Mouse (Mus musculus) thymus, adult 2 months (tissue): ENCODE measurements around the gene Kcnc4. TPM values are rescaled to one million over a fixed set of nuclear protein-coding genes. Genes with fewer than 3 reads are reported as not detected.

Source experiments
- DNase-seq: peaks from one replicate; pipeline ENCODE4 v3.0.0; 2021
- H3K27ac ChIP-seq: fragments of 200-500 bp; 2 replicates; pipeline ENCODE4 v1.5.1; 2012; ENCODE audit warnings: low read length, control low read depth; ENCODE audit not compliant: control insufficient read depth, insufficient read depth
- H3K27me3 ChIP-seq: fragments of 200-500 bp; 2 replicates; pipeline ENCODE4 v1.6.1; 2012; ENCODE audit warnings: mild to moderate bottlenecking, low read length, moderate library complexity, mixed read lengths; ENCODE audit not compliant: control insufficient read depth, insufficient read depth
- H3K36me3 ChIP-seq: fragments of 200-500 bp; 2 replicates; pipeline ENCODE4 v1.6.1; 2012; ENCODE audit warnings: mild to moderate bottlenecking, low read length, moderate library complexity; ENCODE audit not compliant: control insufficient read depth, insufficient read depth
- H3K4me1 ChIP-seq: fragments of 200-500 bp; replicated peaks from 2 replicates; pipeline ENCODE4 v1.6.1; 2012; ENCODE audit warnings: low read length; ENCODE audit not compliant: control insufficient read depth, insufficient read depth
- H3K4me3 ChIP-seq: fragments of 200-500 bp; 2 replicates; pipeline ENCODE4 v1.5.1; 2012; ENCODE audit warnings: mild to moderate bottlenecking, low read length, control low read depth, moderate library complexity; ENCODE audit not compliant: control insufficient read depth, insufficient read depth
- CTCF ChIP-seq: fragments of 200-500 bp; IDR thresholded peaks from 2 replicates; pipeline ENCODE4 v1.5.1; 2012; ENCODE audit warnings: mild to moderate bottlenecking, control low read depth, low read length, moderate library complexity, borderline replicate concordance; ENCODE audit not compliant: control insufficient read depth, poor library complexity, insufficient read depth; ENCODE audit errors: extremely low read depth
- POLR2A ChIP-seq: fragments of 200-500 bp; IDR thresholded peaks from 2 replicates; pipeline ENCODE4 v1.6.1; 2012; ENCODE audit warnings: mild to moderate bottlenecking, low read length, control low read depth, moderate library complexity; ENCODE audit not compliant: control insufficient read depth, poor library complexity, insufficient read depth; ENCODE audit errors: extremely low read depth
- WGBS: fragments of 180-500 bp; shearing (Covaris S2); methylation state at CpG from one replicate; pipeline ENCODE4 v1.1.7; 2018; 5-methylcytosine and 5-hydroxymethylcytosine counted together
- polyA plus RNA-seq: library from polyadenylated mRNA; depleted of rRNA; stranded (reverse); fragments of >200 nt; gene quantifications from 2 replicates; pipeline ENCODE4 v1.2.3, GENCODE M21; 2012; rRNA removed

Kcnc4 gene
- polyA plus RNA-seq, 1 experiment, result 0.31 TPM

DNA sequence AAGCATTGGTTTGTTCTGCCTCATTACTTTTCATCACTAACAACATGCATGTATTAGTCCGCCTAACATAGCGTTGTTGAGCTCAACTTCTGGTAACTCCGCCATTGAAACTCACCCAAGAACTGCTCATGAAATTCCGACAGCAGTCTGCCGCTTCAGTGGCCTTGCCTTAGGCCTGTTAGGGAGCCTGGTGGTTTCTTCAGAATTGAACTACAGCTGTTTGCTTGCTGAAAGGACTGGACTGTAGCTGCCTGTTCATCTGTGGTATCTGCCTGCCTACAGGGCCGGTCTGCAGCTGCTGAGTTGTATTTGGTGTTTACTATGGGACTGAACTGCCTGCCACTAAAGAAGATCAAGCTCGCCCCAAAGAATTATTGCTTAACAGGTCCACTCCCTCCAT, 58.0 kb downstream of the Kcnc4 start:
- 98% methylated on average over 7 of the region's 7 CpGs for WGBS

DNA sequence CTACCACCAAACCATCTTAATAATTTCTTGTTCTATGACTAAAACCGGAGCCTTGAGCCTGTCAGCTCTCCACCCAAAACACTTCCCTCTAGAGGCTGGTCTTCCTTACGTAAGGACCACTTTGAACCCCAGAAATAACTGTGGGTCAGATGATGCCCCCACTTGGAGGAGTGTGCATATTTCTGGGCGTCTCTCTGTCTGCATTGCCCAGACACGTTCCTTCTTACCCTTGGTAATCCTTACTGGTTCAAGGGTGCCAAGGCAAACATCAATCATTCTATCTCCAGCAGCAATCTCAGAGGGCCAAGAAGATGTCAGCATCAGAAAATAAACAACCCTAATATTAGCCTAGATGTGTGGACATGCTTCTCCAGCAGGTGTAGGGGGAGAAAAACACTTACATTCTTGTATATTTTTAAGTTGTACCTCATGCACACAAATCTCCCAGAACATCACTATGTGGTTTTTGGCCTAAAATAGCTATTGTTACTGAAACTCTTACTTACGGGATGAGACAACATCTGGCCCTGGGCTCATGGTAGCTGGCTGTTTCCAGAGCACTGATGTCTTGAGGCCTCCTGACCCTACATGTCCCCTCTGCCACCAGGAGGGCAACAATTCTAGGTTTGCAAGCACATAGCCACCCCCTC, 59.2 kb downstream of the Kcnc4 start:
- Histone ChIP-seq H3K36me3 (no peaks in the 10 kb centered on the region), H3K4me1 (no peaks in the 10 kb centered on the region), H3K4me3 (no peak overlapping the region), H3K27me3 (no peaks in the 10 kb centered on the region), H3K27ac (no peak overlapping the region)
- TF ChIP-seq CTCF (no peak), POLR2A (no peak)
- 80% methylated on average over 5 of the region's 5 CpGs for WGBS
- DNase-seq, result no peak

More for the DNA sequence above, 58.0 kb downstream of the Kcnc4 start:
- Histone ChIP-seq H3K4me1 (no peaks in the 10 kb centered on the region), H3K27ac (no peak overlapping the region), H3K27me3 (no peaks in the 10 kb centered on the region), H3K36me3 (no peaks in the 10 kb centered on the region), H3K4me3 (no peak overlapping the region)
- no peak for TF ChIP-seq CTCF
- TF ChIP-seq POLR2A, result no peak
- DNase-seq, result no peak

DNA sequence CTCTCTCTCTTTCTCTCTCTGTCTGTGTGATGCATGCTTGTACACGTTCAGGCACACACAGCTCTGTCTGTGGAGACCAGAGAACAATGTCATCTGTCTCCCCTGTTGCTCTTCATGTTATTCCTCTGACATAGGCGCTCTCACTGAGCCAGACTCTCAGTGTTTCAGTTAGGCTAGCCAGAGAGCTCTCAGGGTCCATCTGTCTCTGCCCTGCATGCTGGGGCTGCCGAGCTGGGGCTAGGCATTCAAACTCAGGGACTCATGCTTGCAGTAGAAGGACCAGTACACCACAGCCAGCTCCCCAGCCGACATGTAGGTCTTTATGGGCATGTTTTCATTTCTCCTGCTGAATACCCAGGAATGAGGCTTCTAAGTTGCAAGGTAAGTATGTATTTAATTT, 68.2 kb downstream of the Kcnc4 start:
- Histone ChIP-seq H3K27ac (no peak overlapping the region), H3K4me3 (no peak overlapping the region), H3K27me3 (no peaks in the 10 kb centered on the region), H3K4me1 (no peaks in the 10 kb centered on the region), H3K36me3 (no peaks in the 10 kb centered on the region)
- WGBS, result 62% methylated on average over 4 of the region's 4 CpGs
- DNase-seq, result no peak
- no peak for TF ChIP-seq CTCF
- no peak for TF ChIP-seq POLR2A

Other genes with a start within 250 kb of the Kcnc4 start
- 0.64 and 0.85 TPM in 2 replicates for gene Cym, start 237.8 kb downstream of the Kcnc4 start, polyA plus RNA-seq
- gene A630076J17Rik, start 228.9 kb downstream of the Kcnc4 start, polyA plus RNA-seq, result 0.53 and 0.54 TPM in 2 replicates
- 0.10 and 0.70 TPM in 2 replicates for gene Prok1, start 219.8 kb downstream of the Kcnc4 start, polyA plus RNA-seq
- gene Lamtor5, start 180.7 kb downstream of the Kcnc4 start, polyA plus RNA-seq, result 109 and 126 TPM in 2 replicates
- 0.11 and 0.20 TPM in 2 replicates for gene Slc16a4, start 168.3 kb downstream of the Kcnc4 start, polyA plus RNA-seq
- 16.4 and 20.9 TPM in 2 replicates for gene Rbm15, start 125.9 kb downstream of the Kcnc4 start, polyA plus RNA-seq
- 0.46 and 0.53 TPM in 2 replicates for gene Slc6a17, start 58.5 kb upstream of the Kcnc4 start, polyA plus RNA-seq
- gene Ubl4b, start 95.5 kb upstream of the Kcnc4 start, polyA plus RNA-seq, result 0.07 and 0.09 TPM in 2 replicates
- gene Alx3, start 135.5 kb upstream of the Kcnc4 start, polyA plus RNA-seq, result 0.20 and 0.27 TPM in 2 replicates
- not detected in 2 replicates for gene Gm10961, start 171.8 kb upstream of the Kcnc4 start, polyA plus RNA-seq
- gene Strip1, start 172.1 kb upstream of the Kcnc4 start, polyA plus RNA-seq, result 75.7 and 86.7 TPM in 2 replicates
- 54.4 and 61.2 TPM in 2 replicates for gene Ahcyl1, start 237.0 kb upstream of the Kcnc4 start, polyA plus RNA-seq